Mouse (Mus musculus) C2C12 (cell line): Measurements from ENCODE around the gene Gm45837.

Experiments
- CEBPB ChIP-seq: IDR thresholded peaks from one replicate; pipeline ENCODE4 v1.6.1; 2011; ENCODE audit warnings: low read depth, mild to moderate bottlenecking, control low read depth, moderate library complexity
- CTCF ChIP-seq: IDR thresholded peaks from one replicate; pipeline ENCODE4 v1.5.1; 2011; ENCODE audit not compliant: control insufficient read depth, insufficient read depth, insufficient read length
- FOSL1 ChIP-seq: IDR thresholded peaks from one replicate; pipeline ENCODE4 v1.8.0; 2011; ENCODE audit warnings: mild to moderate bottlenecking, low read length; ENCODE audit not compliant: poor library complexity, insufficient read depth, severe bottlenecking
- MAX ChIP-seq: IDR thresholded peaks from one replicate; pipeline ENCODE4 v1.6.1; 2011; ENCODE audit warnings: mild to moderate bottlenecking, control low read depth
- MYOD1 ChIP-seq: IDR thresholded peaks from one replicate; pipeline ENCODE4 v1.6.1; 2011; ENCODE audit warnings: low read depth; ENCODE audit not compliant: control insufficient read depth, insufficient read length
- MYOG ChIP-seq: IDR thresholded peaks from one replicate; pipeline ENCODE4 v1.6.1; 2011; ENCODE audit not compliant: control insufficient read depth, insufficient read length; ENCODE audit errors: extremely low read depth
- USF1 ChIP-seq: IDR thresholded peaks from one replicate; pipeline ENCODE4 v1.6.1; 2011; ENCODE audit warnings: low read depth, mild to moderate bottlenecking, control low read depth, moderate library complexity

DNA sequence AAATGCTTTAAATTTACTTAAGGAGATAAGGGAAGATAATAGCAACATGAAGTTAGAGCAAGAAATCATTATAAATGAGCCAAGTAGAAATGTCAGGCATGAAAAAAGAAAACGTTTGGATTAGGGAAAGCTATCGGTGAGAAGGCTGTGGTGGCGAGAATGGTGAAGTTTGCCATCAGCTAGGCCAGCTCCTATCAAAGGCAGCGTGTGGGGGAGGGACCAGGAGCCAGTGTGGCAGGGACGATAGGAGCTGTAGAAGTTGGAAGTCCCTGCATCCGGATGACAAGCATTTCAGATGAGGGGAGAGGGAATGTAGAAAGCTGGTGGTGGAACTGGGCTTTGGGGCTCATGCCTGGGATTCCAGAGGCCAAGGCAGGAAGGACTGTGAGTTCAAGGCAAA, 104.6 kb downstream of the Gm45837 start:
- no peak for TF ChIP-seq CTCF
- TF ChIP-seq FOSL1: no peak
- no peak for TF ChIP-seq MAX
- no peak for TF ChIP-seq CEBPB
- TF ChIP-seq USF1: no peak
- no peak for TF ChIP-seq MYOD1
- TF ChIP-seq MYOG: no peak
